Mouse (Mus musculus) intestine, embryonic 16.5 days (tissue): ENCODE data around the gene Phldb2. TPM values are rescaled to one million over a fixed set of nuclear protein-coding genes. Genes with fewer than 3 reads are reported as not detected.
A peak's percentile ranks its signal among the peaks of the same experiment; 100 is the strongest.

Experiments used
- ATAC-seq: fragments of 200-750 bp; cut with Nextera tagmentation; 2 replicates; pipeline ENCODE4 v1.8.0; 2017; ENCODE audit warnings: moderate TSS enrichment, moderate library complexity
- H3K27ac ChIP-seq: fragments of 300-500 bp; sonication (generic); 2 replicates; pipeline ENCODE4 v1.5.1; 2014; ENCODE audit warnings: mild to moderate bottlenecking, low read length
- H3K27me3 ChIP-seq: fragments of 300-500 bp; sonication (generic); replicated peaks from 2 replicates; pipeline ENCODE4 v1.6.1; 2014; ENCODE audit warnings: low read length, control low read depth, mixed read lengths; ENCODE audit not compliant: control insufficient read depth, insufficient read depth
- H3K36me3 ChIP-seq: fragments of 300-500 bp; sonication (generic); 2 replicates; pipeline ENCODE4 v1.6.1; 2014; ENCODE audit warnings: low read length, control low read depth; ENCODE audit not compliant: control insufficient read depth, insufficient read depth
- H3K4me1 ChIP-seq: fragments of 300-500 bp; sonication (generic); 2 replicates; pipeline ENCODE4 v1.6.1; 2014; ENCODE audit warnings: low read length, control low read depth, mixed read lengths; ENCODE audit not compliant: control insufficient read depth, insufficient read depth
- H3K4me2 ChIP-seq: fragments of 300-500 bp; sonication (generic); 2 replicates; pipeline ENCODE4 v1.6.1; 2014; ENCODE audit warnings: low read depth, low read length, control low read depth
- H3K4me3 ChIP-seq: fragments of 300-500 bp; sonication (generic); 2 replicates; pipeline ENCODE4 v1.5.1; 2014; ENCODE audit warnings: mild to moderate bottlenecking, low read length
- H3K9ac ChIP-seq: fragments of 300-500 bp; sonication (generic); 2 replicates; pipeline ENCODE4 v1.6.1; 2014; ENCODE audit warnings: low read depth, low read length
- H3K9me3 ChIP-seq: fragments of 300-500 bp; sonication (generic); 2 replicates; pipeline ENCODE4 v1.6.1; 2016; ENCODE audit warnings: low read length, control low read depth; ENCODE audit not compliant: control insufficient read depth
- WGBS: fragments of 180-500 bp; shearing (Covaris S2); extraction: QIAGEN DNeasy Blood & Tissue Kit; methylation state at CpG from one replicate; pipeline ENCODE4 v1.1.7; 2014; 5-methylcytosine and 5-hydroxymethylcytosine counted together
- polyA plus RNA-seq: library from polyadenylated mRNA; unstranded; fragments of >200 nt; fragmentation: Nextera tagmentation; extraction: Ambion mirVana; gene quantifications from 2 replicates; pipeline ENCODE4 v1.2.1, GENCODE M21; 2015

Phldb2 gene
- polyA plus RNA-seq, 1 experiment from 2014 or later: 20.7 TPM

DNA sequence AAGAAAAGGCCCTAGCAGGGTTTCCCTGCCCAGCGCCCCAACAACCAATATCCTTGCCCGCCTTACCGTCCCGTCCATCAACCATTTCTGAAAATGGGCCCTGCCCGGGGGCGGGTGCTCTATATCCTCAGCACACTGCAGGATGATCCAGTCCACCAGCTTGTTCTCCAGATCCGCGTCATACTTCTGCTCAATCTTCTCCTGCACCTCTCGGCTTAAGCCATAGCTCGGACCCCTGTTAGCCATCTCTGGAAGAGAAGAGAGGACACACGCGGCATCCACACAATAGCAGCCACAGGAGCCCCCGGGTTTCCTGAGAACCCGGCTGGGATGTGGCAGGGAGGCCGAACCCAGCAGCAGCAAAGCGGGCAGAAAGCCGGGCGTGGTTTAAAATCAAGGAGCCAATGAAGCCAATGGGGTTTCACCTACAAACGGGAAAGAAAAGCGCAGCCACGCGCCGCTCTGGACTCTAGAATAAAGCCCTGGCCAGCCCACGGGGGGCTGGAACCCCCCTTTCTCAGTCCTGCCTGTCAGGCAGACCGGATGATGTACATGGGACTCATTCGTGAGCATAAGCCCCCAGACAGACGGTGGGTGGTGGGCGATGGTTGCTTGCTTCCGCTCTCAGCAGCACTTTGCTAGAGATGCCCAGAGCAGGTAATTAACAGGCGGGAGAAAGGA lies 229.2 kb downstream of the Phldb2 start, which contains the start of gene Tagln3:
Tagln3 (minus strand) TSS at position 548 of the 681 bp plus-strand sequence.
- peak within 1 kb of the TSS; percentile 90 for H3K4me2 ChIP-seq
- H3K4me1 ChIP-seq: peaks cover 7% of the 10 kb centered on the region
- no peak within 1 kb of the TSS for H3K27ac ChIP-seq
- WGBS: 2% methylated on average over 30 of the region's 30 CpGs
- peak within 1 kb of the TSS; percentile 54 for H3K4me3 ChIP-seq
- H3K9me3 ChIP-seq: no peaks in the 10 kb centered on the region
- H3K9ac ChIP-seq: peak within 1 kb of the TSS; percentile 64
- H3K27me3 ChIP-seq: no peaks in the 10 kb centered on the region
- no peaks in the 10 kb centered on the region for H3K36me3 ChIP-seq
- ATAC-seq: peak; percentile 70

GRCm38 (mm10) chr16:45723172-45723901 lies 230.1 kb downstream of the Phldb2 start:
- Histone ChIP-seq H3K27ac (no peak overlapping the region), H3K9ac (peak overlapping the region; percentile 64), H3K27me3 (no peaks in the 10 kb centered on the region), H3K9me3 (no peaks in the 10 kb centered on the region), H3K4me1 (peaks cover 7% of the 10 kb centered on the region), H3K36me3 (no peaks in the 10 kb centered on the region), H3K4me3 (peak overlapping the region; percentile 54), H3K4me2 (peak overlapping the region; percentile 90; the same call in 1 of the 2 replicates)
- ATAC-seq: no peak
- 60% methylated on average over 6 of the region's 6 CpGs for WGBS

DNA sequence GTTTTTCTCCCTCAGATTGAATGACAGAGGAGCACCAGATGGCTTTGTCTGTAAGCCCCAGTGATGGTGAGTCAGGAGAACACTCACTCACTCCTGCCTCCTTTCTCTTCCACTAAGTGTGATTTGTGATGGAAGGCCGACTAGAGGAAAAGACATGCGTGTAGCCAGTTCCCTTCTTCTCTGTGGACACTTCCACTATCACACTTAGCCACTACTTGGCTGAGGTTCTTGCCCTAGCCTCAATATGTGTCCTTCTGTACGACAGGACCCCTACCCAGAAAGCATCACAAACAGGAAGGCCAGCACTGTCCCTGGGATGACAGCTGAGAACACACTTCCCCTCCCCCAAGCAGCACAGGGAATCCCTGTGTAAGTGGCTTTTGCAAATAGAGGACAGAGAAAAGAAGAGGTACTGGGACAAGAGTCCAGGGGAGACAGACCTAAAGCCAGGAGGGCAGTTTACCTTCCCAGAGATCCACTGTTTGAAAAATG lies 230.9 kb downstream of the Phldb2 start:
- no peak overlapping the region for H3K4me2 ChIP-seq
- 61% methylated on average over 3 of the region's 3 CpGs for WGBS
- no peak overlapping the region for H3K4me3 ChIP-seq

GRCm38 (mm10) chr16:45720022-45720630 lies 233.3 kb downstream of the Phldb2 start:
- WGBS: 80% methylated on average over 10 of the region's 10 CpGs
- no peak for ATAC-seq
- no peak overlapping the region for H3K4me2 ChIP-seq
- H3K4me3 ChIP-seq: no peak overlapping the region
- no peak overlapping the region for H3K27ac ChIP-seq
- peaks cover 7% of the 10 kb centered on the region for H3K4me1 ChIP-seq
- no peaks in the 10 kb centered on the region for H3K36me3 ChIP-seq
- no peak overlapping the region for H3K9ac ChIP-seq
- no peaks in the 10 kb centered on the region for H3K9me3 ChIP-seq
- no peaks in the 10 kb centered on the region for H3K27me3 ChIP-seq

More for the DNA sequence above, 230.9 kb downstream of the Phldb2 start:
- H3K9ac ChIP-seq: no peak overlapping the region
- H3K9me3 ChIP-seq: no peaks in the 10 kb centered on the region
- no peak overlapping the region for H3K27ac ChIP-seq
- H3K36me3 ChIP-seq: no peaks in the 10 kb centered on the region
- ATAC-seq: no peak
- peaks cover 7% of the 10 kb centered on the region for H3K4me1 ChIP-seq
- no peaks in the 10 kb centered on the region for H3K27me3 ChIP-seq

DNA sequence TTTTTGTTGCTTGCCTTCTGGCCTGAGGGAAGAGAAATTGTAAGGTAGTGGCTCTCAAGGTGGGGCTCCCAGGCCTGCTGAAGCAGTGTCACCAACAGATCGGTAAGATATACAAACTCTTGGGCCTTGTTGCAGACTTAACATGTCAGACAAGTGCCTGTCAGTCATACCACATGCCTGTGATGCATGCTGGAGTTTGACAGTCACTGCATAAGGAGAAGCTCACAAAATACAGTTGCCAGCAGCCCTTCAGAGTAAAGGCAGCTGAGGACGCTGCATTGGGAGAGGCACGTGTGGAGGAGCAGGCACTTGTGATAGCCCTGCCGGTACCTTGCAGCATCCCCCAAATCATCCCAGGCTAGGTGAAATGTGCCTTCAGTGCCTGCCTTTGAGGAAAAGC lies 235.1 kb downstream of the Phldb2 start:
- Histone ChIP-seq H3K4me1 (no peaks in the 10 kb centered on the region), H3K27me3 (no peaks in the 10 kb centered on the region), H3K9ac (no peak overlapping the region), H3K4me3 (no peak overlapping the region), H3K4me2 (no peak overlapping the region), H3K27ac (no peak overlapping the region), H3K36me3 (no peaks in the 10 kb centered on the region), H3K9me3 (no peaks in the 10 kb centered on the region)
- 86% methylated on average over 4 of the region's 4 CpGs for WGBS
- no peak for ATAC-seq

DNA sequence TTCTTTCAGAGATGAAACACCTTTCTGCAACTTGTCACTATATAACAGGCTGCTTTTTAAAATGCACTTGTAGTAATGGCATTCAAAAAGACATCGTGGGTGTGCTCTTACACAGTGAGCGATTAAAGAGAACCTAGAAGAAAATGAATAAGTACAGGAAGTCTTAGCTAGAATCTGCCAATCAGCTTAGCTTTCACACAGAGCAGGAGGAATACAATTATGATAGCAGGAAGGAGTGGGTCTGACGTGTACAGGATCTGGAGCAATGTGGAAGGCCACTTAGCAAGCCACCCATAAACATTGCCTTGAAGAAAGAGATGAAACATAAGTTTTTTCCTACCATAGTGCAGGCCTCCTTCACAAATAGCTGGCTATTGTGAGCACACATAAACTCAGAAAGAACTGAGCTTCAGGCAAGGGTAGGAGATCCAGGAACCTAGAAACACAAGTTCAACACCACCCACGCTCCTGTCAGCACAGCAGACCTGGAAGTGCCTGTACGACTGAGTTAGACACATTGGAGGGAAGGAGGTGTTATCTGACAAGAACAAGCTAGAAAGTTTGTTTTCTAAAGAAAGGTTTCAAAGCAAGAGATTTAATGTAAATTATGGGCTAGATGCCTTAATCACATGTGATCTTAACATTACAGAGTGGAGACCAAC lies 238.8 kb downstream of the Phldb2 start:
- no peaks in the 10 kb centered on the region for H3K36me3 ChIP-seq
- H3K9ac ChIP-seq: no peak overlapping the region
- H3K4me2 ChIP-seq: no peak overlapping the region
- no peak for ATAC-seq
- no peaks in the 10 kb centered on the region for H3K27me3 ChIP-seq
- H3K9me3 ChIP-seq: no peaks in the 10 kb centered on the region
- WGBS: 77% methylated on average over 5 of the region's 5 CpGs
- no peak overlapping the region for H3K27ac ChIP-seq
- no peak overlapping the region for H3K4me3 ChIP-seq
- no peaks in the 10 kb centered on the region for H3K4me1 ChIP-seq

DNA sequence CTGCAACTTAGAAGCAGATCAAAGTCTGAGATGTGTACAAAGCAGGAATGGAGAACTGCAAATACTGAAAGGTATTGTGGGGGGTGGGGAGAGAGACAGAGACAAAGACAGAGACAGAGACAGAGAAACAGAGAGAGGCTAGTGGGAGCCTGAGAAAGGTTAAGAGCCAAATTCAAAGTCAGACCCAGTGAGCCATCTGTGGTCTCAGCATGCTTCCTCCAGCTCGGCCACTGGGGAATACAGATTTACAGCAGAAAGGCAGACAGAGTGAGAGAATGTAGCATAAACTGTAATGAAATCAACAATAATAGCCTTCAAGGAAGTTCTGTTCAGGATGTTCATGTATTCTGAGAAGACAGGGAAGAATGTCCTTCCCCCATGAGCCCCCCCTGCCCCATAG lies 239.5 kb downstream of the Phldb2 start:
- no peak for ATAC-seq
- Histone ChIP-seq H3K4me2 (no peak overlapping the region), H3K9ac (no peak overlapping the region), H3K4me3 (no peak overlapping the region), H3K27ac (no peak overlapping the region), H3K27me3 (no peaks in the 10 kb centered on the region), H3K36me3 (no peaks in the 10 kb centered on the region), H3K4me1 (no peaks in the 10 kb centered on the region), H3K9me3 (no peaks in the 10 kb centered on the region)
- 86% methylated on average over 1 of the region's 1 CpGs for WGBS

- ATAC-seq: no peak
- Histone ChIP-seq H3K9ac (no peak overlapping the region), H3K36me3 (no peaks in the 10 kb centered on the region), H3K4me3 (no peak overlapping the region), H3K27me3 (no peaks in the 10 kb centered on the region), H3K4me2 (no peak overlapping the region), H3K27ac (no peak overlapping the region), H3K9me3 (no peaks in the 10 kb centered on the region), H3K4me1 (no peaks in the 10 kb centered on the region)
- WGBS: 82% methylated on average over 5 of the region's 5 CpGs
Observed at GRCm38 (mm10) chr16:45713261-45713660, 240.1 kb downstream of the Phldb2 start.

DNA sequence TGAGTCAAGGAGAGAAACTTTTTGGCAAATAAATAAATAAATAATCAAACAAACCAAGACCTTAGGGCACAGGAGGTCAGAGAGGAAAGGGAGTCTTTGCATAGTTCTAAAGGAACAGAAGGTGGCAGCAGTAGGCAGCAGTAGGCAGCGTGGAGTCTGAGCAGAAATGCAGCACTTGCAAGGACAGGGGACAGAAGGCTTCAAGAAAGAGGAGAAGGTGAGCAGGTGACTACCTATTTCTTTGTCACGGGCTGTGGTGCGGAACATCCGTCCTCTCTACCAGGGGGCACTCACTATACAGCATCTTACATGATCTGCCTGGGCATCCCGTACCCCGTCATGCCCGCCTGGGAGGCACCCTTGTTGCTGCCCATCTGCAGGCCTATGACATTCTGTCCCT lies 242.1 kb downstream of the Phldb2 start:
- Histone ChIP-seq H3K9me3 (no peaks in the 10 kb centered on the region), H3K4me2 (no peak overlapping the region), H3K4me3 (no peak overlapping the region), H3K27ac (no peak overlapping the region), H3K27me3 (no peaks in the 10 kb centered on the region), H3K4me1 (no peaks in the 10 kb centered on the region), H3K36me3 (no peaks in the 10 kb centered on the region), H3K9ac (no peak overlapping the region)
- ATAC-seq: no peak
- 69% methylated on average over 7 of the region's 7 CpGs for WGBS
